Mouse (Mus musculus) embryo, embryonic 9.5 days (tissue): ENCODE results near the gene Nmt1.

Experiments
- DNase-seq: peaks from one replicate; pipeline ENCODE4 v3.0.0-alpha.2; 2017; ENCODE audit errors: extremely low spot score

Nmt1 gene

GRCm38 (mm10) chr11:103106386-103106785, 78.4 kb downstream of the Nmt1 start:
- DNase-seq, result no peak

- no peak for DNase-seq
These were observed 83.3 kb downstream of the Nmt1 start for GRCm38 (mm10) chr11:103111301-103111700.

GRCm38 (mm10) chr11:103111881-103112551, 84.0 kb downstream of the Nmt1 start:
- peak; percentile 67 for DNase-seq

- DNase-seq, result no peak
These were observed 84.5 kb downstream of the Nmt1 start for GRCm38 (mm10) chr11:103112552-103112912.

GRCm38 (mm10) chr11:103113005-103113404, 85.0 kb downstream of the Nmt1 start:
- DNase-seq, result no peak

- DNase-seq, result no peak
These were observed 85.8 kb downstream of the Nmt1 start for GRCm38 (mm10) chr11:103113771-103114170.

- no peak for DNase-seq
These were observed 86.4 kb downstream of the Nmt1 start for GRCm38 (mm10) chr11:103114270-103114943.

- peak; percentile 85 for DNase-seq
These were observed 87.4 kb downstream of the Nmt1 start for GRCm38 (mm10) chr11:103115163-103116007.

GRCm38 (mm10) chr11:103116008-103116818, 88.2 kb downstream of the Nmt1 start, which contains the start of gene Hexim1:
TSS of gene Hexim1 (plus strand) at chr11:103116231.
- peak; percentile 100 for DNase-seq

- DNase-seq, result peak; percentile 83
These were observed 89.1 kb downstream of the Nmt1 start for GRCm38 (mm10) chr11:103116959-103117590.

- DNase-seq, result no peak
These were observed 89.6 kb downstream of the Nmt1 start for GRCm38 (mm10) chr11:103117591-103118009.
